Mouse (Mus musculus) lung, postnatal 25 days (tissue): Measurements from ENCODE around the gene Hist1h2ah.

Experiments used
- DNase-seq: peaks from one replicate; pipeline ENCODE4 v3.0.0; 2022; ENCODE audit warnings: low spot score

Gene Hist1h2ah

DNA sequence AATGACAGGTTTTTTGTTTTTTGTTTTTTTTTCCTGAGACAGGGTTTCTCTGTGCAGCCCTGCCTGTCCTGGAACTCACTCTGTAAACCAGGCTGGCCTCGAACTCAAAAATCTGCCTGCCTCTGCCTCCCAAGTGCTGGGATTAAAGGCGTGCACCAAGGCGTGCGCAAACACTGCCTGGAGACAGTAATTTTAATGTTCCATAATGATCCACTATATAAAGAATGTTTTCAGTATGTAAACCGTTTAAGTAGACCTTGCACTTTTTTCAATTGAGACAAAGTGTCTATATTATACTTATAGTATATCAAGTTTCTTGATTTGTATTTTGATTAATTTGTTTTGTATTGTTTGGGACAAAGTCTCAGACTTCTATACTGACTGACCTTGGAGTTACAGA is 4.0 kb upstream of the Hist1h2ah start:
- no peak for DNase-seq

DNA sequence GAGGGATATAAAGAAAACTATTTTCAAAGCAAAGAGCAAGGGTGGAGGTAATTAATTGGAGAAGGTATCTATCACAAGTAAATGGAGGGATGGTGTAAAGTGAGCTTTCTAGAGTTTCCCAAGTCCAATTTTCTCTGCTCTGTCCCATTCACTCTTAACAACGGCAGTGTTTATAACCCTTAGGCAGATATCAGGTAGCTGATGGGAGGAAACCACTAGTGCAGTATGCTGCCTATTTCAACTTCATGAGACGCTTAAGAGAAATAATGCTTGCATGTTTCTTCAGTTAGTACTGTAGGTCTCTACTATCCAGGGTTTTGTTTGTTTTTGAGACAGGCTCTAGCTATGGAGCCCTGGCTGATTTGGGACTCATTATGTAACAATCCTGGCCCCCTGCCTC is 2.0 kb upstream of the Hist1h2ah start:
- no peak for DNase-seq

DNA sequence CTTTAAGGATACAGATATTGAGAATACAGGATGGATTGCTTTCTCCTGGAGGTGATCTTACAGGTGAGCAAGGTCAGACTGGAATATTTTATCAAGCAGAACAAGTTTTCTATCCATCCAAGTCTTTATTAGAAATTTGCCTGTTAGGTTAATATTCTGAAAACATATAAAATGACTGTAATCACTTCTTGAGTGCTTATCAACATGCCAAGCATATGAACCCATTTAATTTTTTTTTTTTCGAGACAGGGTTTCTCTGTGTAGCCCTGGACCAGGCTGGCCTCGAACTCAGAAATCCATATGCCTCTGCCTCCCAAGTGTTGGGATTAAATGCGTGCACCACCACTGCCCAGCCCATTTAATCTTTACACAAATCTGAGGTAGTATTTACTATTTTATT is 1.6 kb upstream of the Hist1h2ah start:
- DNase-seq = no peak

- DNase-seq = no peak
Measured at GRCm38 (mm10) chr13:22036149-22036956, 985 bp upstream of the Hist1h2ah start.

DNA sequence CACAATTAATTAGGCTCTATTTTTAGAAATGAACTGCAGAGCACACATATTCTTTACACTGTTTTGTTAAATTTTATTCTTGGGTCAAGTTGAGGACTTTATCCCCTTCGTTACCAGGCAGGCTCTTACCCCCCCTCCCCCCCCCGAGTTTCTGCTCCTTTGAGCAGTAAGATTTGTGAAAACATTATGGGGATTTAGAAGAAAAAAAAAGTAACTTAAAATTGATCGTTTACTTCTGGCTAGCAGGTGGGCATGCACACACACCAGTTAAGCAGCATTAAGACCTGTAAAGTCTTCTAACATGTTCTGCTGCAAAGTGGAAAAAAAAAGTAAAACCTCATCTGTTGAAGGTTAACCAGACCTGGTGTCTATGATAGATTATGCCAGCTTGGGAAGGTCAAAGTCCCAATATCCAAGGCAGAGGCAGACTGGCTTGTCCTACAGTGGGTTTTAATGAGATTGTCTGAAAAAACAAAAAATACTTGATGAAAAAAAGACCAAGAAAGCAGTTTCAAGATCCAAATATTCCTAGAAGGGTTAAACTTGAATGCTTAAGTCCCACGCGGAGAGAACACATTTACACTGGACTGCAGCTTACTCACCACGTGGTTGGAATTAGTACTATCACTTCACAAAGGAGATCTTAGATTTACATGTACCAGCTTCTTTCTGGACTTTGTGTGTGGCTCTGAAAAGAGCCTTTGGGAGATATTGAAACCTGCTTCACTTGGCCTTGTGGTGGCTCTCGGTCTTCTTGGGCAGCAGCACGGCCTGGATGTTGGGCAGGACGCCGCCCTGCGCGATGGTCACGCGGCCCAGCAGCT is 713 bp downstream of the Hist1h2ah start:
- DNase-seq = no peak

DNA sequence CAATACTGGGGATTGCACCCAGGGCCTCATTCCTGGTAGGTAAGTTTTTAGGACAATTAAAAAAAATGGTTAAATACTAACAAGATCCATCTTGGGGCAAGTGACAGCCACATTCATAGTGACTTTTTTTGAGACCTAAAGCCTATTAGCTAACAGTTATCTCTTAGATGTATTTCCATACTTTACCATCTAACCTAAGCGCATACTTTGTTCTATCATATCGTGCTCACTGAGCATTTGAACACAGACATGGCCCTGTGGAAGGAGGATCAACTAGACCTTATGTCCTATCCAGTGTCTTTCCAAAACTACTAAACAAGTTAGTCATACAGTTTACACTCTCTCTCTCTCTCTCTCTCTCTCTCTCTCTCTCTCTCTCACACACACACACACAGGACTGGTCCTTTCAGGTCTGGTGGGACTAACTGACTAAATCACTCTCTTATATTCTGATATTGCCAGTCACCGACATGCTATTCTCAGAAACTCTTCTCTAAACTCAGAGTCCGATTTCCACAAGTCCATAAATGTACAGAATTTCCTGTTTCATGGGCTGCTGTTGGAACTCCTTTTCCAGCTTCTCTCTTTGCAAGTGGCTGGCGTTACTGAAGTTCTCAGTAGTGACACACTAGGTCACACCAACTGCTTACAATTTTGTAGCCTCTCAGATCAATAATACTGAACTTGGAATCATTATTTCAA is 1.5 kb downstream of the Hist1h2ah start:
- DNase-seq = no peak

DNA sequence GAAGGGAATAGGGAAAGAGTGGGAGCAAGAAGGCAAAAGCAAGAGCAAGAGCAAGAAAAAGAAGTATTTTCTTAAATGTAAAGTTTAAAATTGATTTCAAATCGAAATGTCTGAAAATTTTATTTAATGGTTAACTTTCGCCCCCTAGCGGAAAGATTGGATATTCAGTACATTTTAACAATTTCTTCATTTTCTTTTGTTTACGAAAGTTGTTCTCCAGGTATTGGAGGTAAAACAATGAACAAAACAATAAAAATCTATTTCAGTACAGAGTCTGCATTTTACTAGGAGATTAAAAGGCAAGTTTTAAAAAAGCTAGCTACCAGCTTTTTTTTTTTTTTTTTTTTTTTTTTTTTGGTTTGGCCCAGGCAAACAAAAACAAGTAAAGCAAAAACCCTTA is 4.9 kb downstream of the Hist1h2ah start:
- DNase-seq = peak; percentile 40

DNA sequence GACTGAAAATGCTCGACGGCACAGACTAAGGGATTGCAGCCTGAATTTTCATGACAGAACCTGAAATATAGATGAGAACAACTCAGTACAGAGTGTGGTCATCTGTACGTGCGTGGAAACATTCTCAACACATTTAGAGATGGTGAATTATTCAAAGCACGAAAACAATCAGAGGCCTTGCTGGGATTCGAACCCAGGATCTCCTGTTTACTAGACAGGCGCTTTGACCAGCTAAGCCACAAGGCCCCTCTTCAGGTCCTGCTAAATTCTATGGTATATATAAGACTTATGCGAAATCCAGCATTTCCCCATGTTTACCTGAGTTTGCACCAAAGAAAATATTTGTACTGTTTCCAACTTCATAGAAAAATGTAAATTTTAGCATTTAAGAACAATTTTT is 5.4 kb downstream of the Hist1h2ah start:
- no peak for DNase-seq

- DNase-seq = peak; percentile 95
Measured at GRCm38 (mm10) chr13:22028673-22029460, 6.5 kb downstream of the Hist1h2ah start.

DNA sequence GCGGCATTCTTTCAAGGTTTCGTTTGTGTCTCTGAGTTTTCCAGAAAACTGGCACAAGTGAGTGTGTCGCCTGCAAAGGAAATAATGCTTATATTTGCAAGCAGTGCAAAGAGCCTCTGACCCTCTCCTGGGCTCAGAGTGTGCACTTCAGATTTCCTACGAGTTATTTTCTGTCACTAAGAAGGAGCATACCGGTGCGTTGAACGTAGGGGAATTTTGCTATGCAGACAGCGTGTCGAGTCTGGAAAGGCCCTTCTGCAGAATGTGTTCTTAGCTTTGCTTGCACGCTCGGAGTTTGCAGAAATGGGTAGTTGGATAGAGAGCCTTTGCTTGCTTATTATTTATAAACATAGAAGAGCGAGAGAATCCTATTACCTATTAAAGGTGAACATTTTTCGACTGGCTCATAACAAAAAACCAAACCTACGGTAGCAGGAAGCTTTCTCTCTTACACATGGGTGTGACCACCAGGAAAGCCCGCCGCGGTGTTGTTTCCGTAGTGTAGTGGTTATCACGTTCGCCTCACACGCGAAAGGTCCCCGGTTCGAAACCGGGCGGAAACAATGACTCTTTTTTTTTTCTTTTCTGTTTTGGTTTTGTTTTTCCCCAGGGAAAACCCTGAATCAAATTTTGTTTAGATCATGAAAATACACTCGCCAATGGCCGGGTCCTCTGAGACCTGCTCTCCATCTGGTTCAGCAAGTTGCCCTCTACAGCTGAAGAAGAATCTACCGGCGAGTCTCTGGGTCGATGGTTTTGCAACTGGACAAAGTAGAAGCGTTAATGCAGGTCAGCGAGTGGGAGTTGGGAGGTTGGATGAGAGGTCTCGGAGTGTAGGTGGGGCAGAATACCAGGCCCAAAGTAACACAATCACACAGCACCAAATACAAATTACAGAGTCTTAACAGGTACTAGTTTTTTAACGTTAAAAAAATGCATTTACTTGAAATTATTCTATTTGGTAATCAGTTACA is 9.0 kb downstream of the Hist1h2ah start:
- peak; percentile 84 for DNase-seq

- peak; percentile 83 for DNase-seq
Measured at GRCm38 (mm10) chr13:22022241-22022640, 13.1 kb downstream of the Hist1h2ah start.

GRCm38 (mm10) chr13:22021581-22021980 is 13.8 kb downstream of the Hist1h2ah start:
- no peak for DNase-seq

DNA sequence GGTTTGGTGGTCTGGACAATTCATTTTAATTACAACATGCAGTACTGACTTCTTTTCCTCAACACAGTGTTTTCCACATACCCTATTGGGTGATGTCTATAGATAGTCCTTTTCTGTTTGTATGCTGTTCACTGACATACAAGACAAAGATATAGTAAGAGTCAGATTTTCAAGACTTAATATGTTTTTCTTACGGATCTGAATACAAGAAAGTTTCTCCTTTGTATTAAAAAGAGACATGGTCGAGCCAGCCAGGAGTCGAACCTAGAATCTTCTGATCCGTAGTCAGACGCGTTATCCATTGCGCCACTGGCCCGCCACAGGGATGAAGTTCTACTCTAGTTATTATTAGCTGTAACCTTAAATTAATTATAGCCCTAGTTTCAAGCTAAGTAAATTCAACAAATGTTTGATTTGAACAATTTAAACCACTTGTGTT is 14.4 kb downstream of the Hist1h2ah start:
- DNase-seq = peak; percentile 72

- DNase-seq = no peak
Measured at GRCm38 (mm10) chr13:22019934-22020835, 15.2 kb downstream of the Hist1h2ah start.

- peak; percentile 78 for DNase-seq
Measured at GRCm38 (mm10) chr13:22015479-22016450, 19.6 kb downstream of the Hist1h2ah start.

DNA sequence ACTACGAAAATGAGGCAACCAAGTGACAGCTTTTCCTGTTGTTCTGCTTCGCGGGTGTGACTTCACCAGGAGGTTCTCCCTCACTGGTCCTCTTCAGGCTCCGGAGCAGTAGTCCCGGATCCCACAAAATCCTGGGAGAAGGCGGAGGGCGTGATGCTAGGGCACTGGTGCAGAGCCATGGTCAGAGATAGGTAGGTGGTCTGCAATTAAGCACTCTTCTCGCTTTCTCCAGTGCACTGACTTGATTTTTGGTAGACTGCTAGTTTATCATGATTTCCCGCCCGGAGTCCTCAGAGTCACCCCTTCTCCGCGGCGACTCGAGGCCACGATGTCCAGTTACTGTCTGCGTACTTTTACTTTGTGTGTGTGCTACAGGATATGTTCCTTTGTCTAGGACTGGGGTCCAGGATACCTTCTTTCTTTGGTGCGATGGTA is 20.9 kb downstream of the Hist1h2ah start:
- DNase-seq = no peak

DNA sequence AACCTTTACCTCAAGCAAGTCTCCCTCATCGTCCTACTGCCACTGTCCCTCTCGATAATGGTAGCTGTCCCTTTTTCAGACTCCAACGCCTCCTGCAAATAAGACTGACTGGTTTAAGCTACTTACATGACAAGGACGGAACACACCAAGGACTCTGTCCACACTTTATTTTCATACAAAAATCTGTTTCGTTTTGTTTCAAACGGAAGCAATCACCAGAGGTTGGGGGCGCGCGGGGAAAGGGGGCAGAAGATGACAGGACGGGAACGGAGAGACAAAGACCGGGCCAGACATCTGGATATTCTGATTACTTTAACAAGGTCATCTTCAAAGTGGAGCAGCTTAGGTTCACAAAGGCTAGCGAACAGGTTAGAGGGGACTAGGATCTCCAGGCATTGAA is 21.7 kb downstream of the Hist1h2ah start:
- no peak for DNase-seq

DNA sequence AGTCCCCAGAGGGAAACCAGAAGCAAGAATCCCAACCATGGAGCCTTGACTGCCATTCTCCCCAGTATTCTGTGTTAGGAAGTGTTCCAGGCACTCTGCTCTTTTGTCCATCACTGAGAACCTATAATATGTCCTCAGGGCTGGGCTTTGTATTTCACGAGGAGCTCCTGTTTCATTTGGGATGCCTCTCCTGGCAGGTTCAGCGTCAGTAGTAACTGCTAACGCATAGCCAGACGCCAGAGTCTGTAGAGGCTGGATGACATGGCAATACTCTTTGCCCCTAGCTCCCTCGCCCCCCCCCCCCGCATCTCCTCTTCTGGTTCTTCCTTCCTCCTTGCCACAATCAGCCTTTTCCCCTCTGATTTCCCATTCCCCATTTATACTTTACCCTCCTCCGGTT is 25.7 kb downstream of the Hist1h2ah start, which contains the start of gene Prss16:
Gene Prss16 (minus strand): TSS at position 101 of the 400 bp plus-strand sequence.
- DNase-seq = no peak
